Mouse (Mus musculus) megakaryocyte, embryonic 14.5 days (primary cell): ENCODE data around the gene Vmn2r117.
"Not testable (repeated sequence)": the region's sequence is repeated elsewhere in the genome, so short reads cannot be mapped to it uniquely, and the experiment has no call there.

Experiments
- FLI1 ChIP-seq: IDR thresholded peaks from 2 replicates; pipeline ENCODE4 v1.6.1; 2012; ENCODE audit warnings: low read length, inconsistent platforms, mixed read lengths
- GATA1 ChIP-seq: IDR thresholded peaks from 3 replicates; pipeline ENCODE4 v1.6.1; 2012; ENCODE audit warnings: mixed read lengths, low read length, inconsistent platforms, borderline replicate concordance

- TF ChIP-seq GATA1, FLI1: not testable (repeated sequence)
Observed at GRCm38 (mm10) chr17:23479599-23479998, at the start of gene Vmn2r117.
